Mouse (Mus musculus): ENCODE data around the gene Tmem184a.

- no peak for TF ChIP-seq GATA1 (IDR thresholded peaks at IDR 0.05; ENCODE audit: borderline replicate concordance, low read length)
- TF ChIP-seq FLI1 (IDR thresholded peaks at IDR 0.05; ENCODE audit: low read length) = no peak
These were observed 19.4 kb upstream of the Tmem184a start for GRCm38 (mm10) chr5:139839142-139839541.
